Mouse (Mus musculus): Measurements from ENCODE around the gene Prickle3.

- TF ChIP-seq POLR2A (IDR thresholded peaks at IDR 0.05; ENCODE audit: low read depth, low read length) (no peak), CTCF (IDR thresholded peaks at IDR 0.05; ENCODE audit: extremely low read depth, insufficient read length, insufficient replicate concordance, low read depth, low read length) (no peak)
Observed at GRCm38 (mm10) chrX:7690486-7690885, 33.4 kb downstream of the Prickle3 start.

Data from small intestine, adult 2 months (tissue).